Comparison of ENCODE assay signal across 8 mouse cellular contexts in genomic region chr6:72473264-72474041, GRCm38 (mm10). TPM values are rescaled to one million over a fixed set of nuclear protein-coding genes. Genes with fewer than 3 reads are reported as not detected.
DNase-seq lines count a peak whose midpoint lies in the region; ATAC-seq and TF ChIP-seq lines count a peak whose summit lies in the region.
"Had no signal": no experiment of that assay in that cellular context is flagged by ENCODE, and none has a peak within 500 bp of the region (broad histone marks: within the 10 kb centered on the region; RNA-seq: fewer than 3 reads in every experiment).

No protein-coding gene starts in this region.

- H3K4me2 ChIP-seq in limb, embryonic 14.5 days (replicated peaks; ENCODE audit: low read depth, low read length, severe bottlenecking) = no peak overlapping the region
- no peak overlapping the region for H3K4me2 ChIP-seq in stomach, postnatal 0 days (replicated peaks; ENCODE audit: low read depth)

- no peak overlapping the region for H3K27ac ChIP-seq in limb, embryonic 14.5 days (replicated peaks; ENCODE audit: low read depth, low read length)
- H3K27ac ChIP-seq in stomach, postnatal 0 days (replicated peaks) = peak overlapping the region; percentile 56

- no peak for TF ChIP-seq CTCF in stomach, postnatal 0 days (IDR thresholded peaks at IDR 0.05; ENCODE audit: low read depth)

- peak; percentile 27 for DNase-seq in CD4-positive helper T cell, adult 2 months (ENCODE audit: low read depth, low spot score)
- DNase-seq in adrenal gland, adult 18-20 months (ENCODE audit: low spot score in 2 of 2) = peak; percentile 37
- DNase-seq in gonadal fat pad, adult 2 months (ENCODE audit: low read depth) = peak; percentile 89
- DNase-seq in limb, embryonic 14.5 days (ENCODE audit: low spot score) = peak; percentile 54
- peak; percentile 41 for DNase-seq in stomach, postnatal 0 days (ENCODE audit: low spot score)
- no peak for DNase-seq in spleen, postnatal 14 days (ENCODE audit: low spot score in 2 of 2)
- no peak for DNase-seq in B cell, adult 2 months

- ATAC-seq in limb, embryonic 14.5 days (ENCODE audit: low FRiP score, low read depth) = peak; percentile 84
- peak; percentile 88 for ATAC-seq in stomach, postnatal 0 days (ENCODE audit: low FRiP score, low TSS enrichment)

- H3K9me3 ChIP-seq in limb, embryonic 14.5 days (ENCODE audit: control insufficient read depth, low read length) = no peaks in the 10 kb centered on the region
- H3K9me3 ChIP-seq in stomach, postnatal 0 days (ENCODE audit: control insufficient read depth, low read length) = no peaks in the 10 kb centered on the region

- no peaks in the 10 kb centered on the region for H3K27me3 ChIP-seq in limb, embryonic 14.5 days (ENCODE audit: control insufficient read depth, insufficient read depth, low read length)
- no peaks in the 10 kb centered on the region for H3K27me3 ChIP-seq in stomach, postnatal 0 days (ENCODE audit: control insufficient read depth, insufficient read depth, low read length)

- 63% methylated on average over 14 of the region's 14 CpGs for WGBS in limb, embryonic 14.5 days
- 35% methylated on average over 14 of the region's 14 CpGs for WGBS in stomach, postnatal 0 days

- H3K4me3 ChIP-seq in limb, embryonic 14.5 days (replicated peaks; ENCODE audit: low read length) = no peak overlapping the region
- H3K4me3 ChIP-seq in stomach, postnatal 0 days (ENCODE audit: low read depth, low read length) = no peak overlapping the region

- no peaks in the 10 kb centered on the region for H3K36me3 ChIP-seq in limb, embryonic 14.5 days (ENCODE audit: control insufficient read depth, insufficient read depth, low read length)
- no peaks in the 10 kb centered on the region for H3K36me3 ChIP-seq in stomach, postnatal 0 days (ENCODE audit: control insufficient read depth, insufficient read depth, low read length)

- no peak for TF ChIP-seq POLR2A in limb, embryonic 14.5 days (IDR thresholded peaks at IDR 0.05; ENCODE audit: borderline replicate concordance, extremely low read depth, insufficient read depth, insufficient read length)

- TF ChIP-seq EP300 in stomach, postnatal 0 days (optimal IDR thresholded peaks at IDR 0.05) = no peak

- no peak overlapping the region for H3K9ac ChIP-seq in limb, embryonic 14.5 days (ENCODE audit: low read depth, low read length, severe bottlenecking)
- no peak overlapping the region for H3K9ac ChIP-seq in stomach, postnatal 0 days (ENCODE audit: low read length)

- no peaks in the 10 kb centered on the region for H3K4me1 ChIP-seq in limb, embryonic 14.5 days (ENCODE audit: control insufficient read depth, insufficient read depth, low read length)
- no peaks in the 10 kb centered on the region for H3K4me1 ChIP-seq in stomach, postnatal 0 days (replicated peaks; ENCODE audit: control insufficient read depth, insufficient read depth)

RNA-seq across cellular contexts. Expression of gene Mat2a, which starts 34.1 kb away (rescaled TPM):
- 100 to 1,000 TPM; 291 to 320 TPM for total RNA-seq in adrenal gland, adult 18-20 months (2021)
- 177 and 192 TPM in 2 replicates for polyA plus RNA-seq in gonadal fat pad, adult 2 months (2012; rRNA removed)
- polyA plus RNA-seq in limb, embryonic 14.5 days (2012; rRNA removed) = 252 and 285 TPM in 2 replicates
- 352 and 392 TPM in 2 replicates for polyA plus RNA-seq in limb, embryonic 14.5 days (2014; fragmentation: Nextera tagmentation; extraction: Ambion mirVana)
- polyA plus RNA-seq in stomach, postnatal 0 days (2015; fragmentation: Nextera tagmentation; extraction: Ambion mirVana) = 143 and 146 TPM in 2 replicates

RNA-seq across cellular contexts. Expression of gene Sh2d6, which starts 48.1 kb away (rescaled TPM):
- under 1 TPM; 0.26 to 0.27 TPM for total RNA-seq in adrenal gland, adult 18-20 months (2021)
- 3.3 and 3.7 TPM in 2 replicates for polyA plus RNA-seq in gonadal fat pad, adult 2 months (2012; rRNA removed)
- 0.36 and 0.43 TPM in 2 replicates for polyA plus RNA-seq in limb, embryonic 14.5 days (2012; rRNA removed)
- polyA plus RNA-seq in limb, embryonic 14.5 days (2014; fragmentation: Nextera tagmentation; extraction: Ambion mirVana) = not detected in 2 replicates
- polyA plus RNA-seq in stomach, postnatal 0 days (2015; fragmentation: Nextera tagmentation; extraction: Ambion mirVana) = 0.12 and 0.21 TPM in 2 replicates
- total RNA-seq: common myeloid progenitor, adult 5-6 weeks had no signal

RNA-seq across cellular contexts. Expression of gene Ggcx, which starts 59.3 kb away (rescaled TPM):
- total RNA-seq in adrenal gland, adult 18-20 months (2021) = 10 to 100 TPM; 48.6 to 59.5 TPM
- 26.9 and 27.5 TPM in 2 replicates for polyA plus RNA-seq in gonadal fat pad, adult 2 months (2012; rRNA removed)
- 44.9 and 59.8 TPM in 2 replicates for polyA plus RNA-seq in limb, embryonic 14.5 days (2012; rRNA removed)
- polyA plus RNA-seq in limb, embryonic 14.5 days (2014; fragmentation: Nextera tagmentation; extraction: Ambion mirVana) = 15.3 and 18.4 TPM in 2 replicates
- 10.7 and 10.8 TPM in 2 replicates for polyA plus RNA-seq in stomach, postnatal 0 days (2015; fragmentation: Nextera tagmentation; extraction: Ambion mirVana)

Comparison
In these comparisons a context has a peak if more than half of its experiments do, and no peak if none do; other contexts are left out.
1. DNase-seq: peak in CD4-positive helper T cell, adult 2 months (single experiment), adrenal gland, adult 18-20 months (2 of 2), gonadal fat pad, adult 2 months (single experiment), limb, embryonic 14.5 days (single experiment) and stomach, postnatal 0 days (single experiment); none in spleen, postnatal 14 days (0 of 2) and B cell, adult 2 months (0 of 2).